Mouse (Mus musculus) CH12F3 (cell line): Measurements from ENCODE around the gene Ccdc96.

Source experiments
- in situ Hi-C: fragments of 300-500 bp; cut with MboI; formaldehyde crosslinking; loops from 2 replicates; pipeline ENCODE4 v1.14.3; 2020; ENCODE audit warnings: low sequenced_read_pairs

The Ccdc96 gene

GRCm38 (mm10) chr5:36484171-36484990 is at the start of gene Ccdc96, which contains the start of gene Tada2b:
Gene Ccdc96, plus strand, starts transcription at chr5:36484588.
Gene Tada2b, minus strand, starts transcription at chr5:36484285.
- in situ Hi-C loops, result no loop called here

- in situ Hi-C loops, result no loop called here
These were observed 47.5 kb upstream of the Ccdc96 start for GRCm38 (mm10) chr5:36436858-36437257.

- in situ Hi-C loops, result no loop called here
These were observed 43.6 kb upstream of the Ccdc96 start for GRCm38 (mm10) chr5:36440741-36441140.

GRCm38 (mm10) chr5:36444611-36445010 is 39.8 kb upstream of the Ccdc96 start:
- in situ Hi-C loops, result no loop called here

GRCm38 (mm10) chr5:36445028-36445427 is 39.4 kb upstream of the Ccdc96 start:
- in situ Hi-C loops, result no loop called here

- in situ Hi-C loops, result no loop called here
These were observed 38.1 kb upstream of the Ccdc96 start for GRCm38 (mm10) chr5:36446166-36446890.

GRCm38 (mm10) chr5:36447872-36448271 is 36.5 kb upstream of the Ccdc96 start:
- in situ Hi-C loops, result no loop called here

GRCm38 (mm10) chr5:36449710-36450358 is 34.6 kb upstream of the Ccdc96 start:
- in situ Hi-C loops, result no loop called here

GRCm38 (mm10) chr5:36451119-36451518 is 33.3 kb upstream of the Ccdc96 start:
- in situ Hi-C loops, result no loop called here

- in situ Hi-C loops, result no loop called here
These were observed 32.5 kb upstream of the Ccdc96 start for GRCm38 (mm10) chr5:36451872-36452389.

GRCm38 (mm10) chr5:36452821-36453220 is 31.6 kb upstream of the Ccdc96 start:
- in situ Hi-C loops, result no loop called here

- in situ Hi-C loops, result no loop called here
These were observed 26.7 kb upstream of the Ccdc96 start for GRCm38 (mm10) chr5:36457706-36458105.

- in situ Hi-C loops, result no loop called here
These were observed 25.5 kb upstream of the Ccdc96 start for GRCm38 (mm10) chr5:36458926-36459325.

GRCm38 (mm10) chr5:36460712-36461111 is 23.7 kb upstream of the Ccdc96 start:
- in situ Hi-C loops, result loop anchor here (10.0 kb wide), 1 partner anchor 124 kb away; no protein-coding TSS in a partner anchor

GRCm38 (mm10) chr5:36461231-36461630 is 23.2 kb upstream of the Ccdc96 start:
- in situ Hi-C loops, result loop anchor here (10.0 kb wide), 1 partner anchor 124 kb away; no protein-coding TSS in a partner anchor

- in situ Hi-C loops, result loop anchor here (10.0 kb wide), 1 partner anchor 122 kb away; no protein-coding TSS in a partner anchor
These were observed 21.6 kb upstream of the Ccdc96 start for GRCm38 (mm10) chr5:36462810-36463209.

GRCm38 (mm10) chr5:36463391-36463790 is 21.0 kb upstream of the Ccdc96 start:
- in situ Hi-C loops, result loop anchor here (10.0 kb wide), 1 partner anchor 121 kb away; no protein-coding TSS in a partner anchor

- in situ Hi-C loops, result loop anchor here (10.0 kb wide), 1 partner anchor 120 kb away; no protein-coding TSS in a partner anchor
These were observed 19.4 kb upstream of the Ccdc96 start, which contains the start of gene Grpel1 for GRCm38 (mm10) chr5:36464709-36465661. Gene Grpel1, plus strand, starts transcription at chr5:36464998.

GRCm38 (mm10) chr5:36465889-36466288 is 18.5 kb upstream of the Ccdc96 start:
- in situ Hi-C loops, result loop anchor here (10.0 kb wide), 1 partner anchor 119 kb away; no protein-coding TSS in a partner anchor
